Mouse (Mus musculus): Measurements from ENCODE around the gene Abraxas2. TPM values are rescaled to one million over a fixed set of nuclear protein-coding genes. Genes with fewer than 3 reads are reported as not detected.

Abraxas2 gene
- polyA plus RNA-seq, 1 experiment from 2014 or later: 35.7 TPM

- Histone ChIP-seq H3K9me3 (ENCODE audit: control insufficient read depth, low read length) (no peaks in the 10 kb centered on the region), H3K4me2 (ENCODE audit: low read length) (peak within 1 kb of the TSS; percentile 61), H3K4me1 (ENCODE audit: control insufficient read depth, insufficient read depth, low read depth, low read length) (peaks cover 8% of the 10 kb centered on the region), H3K36me3 (ENCODE audit: control insufficient read depth, insufficient read depth, low read length) (peaks cover 8% of the 10 kb centered on the region; the same call in 1 of the 2 replicates), H3K4me3 (ENCODE audit: low read length) (peak within 1 kb of the TSS; percentile 82), H3K27me3 (replicated peaks; ENCODE audit: control insufficient read depth, insufficient read depth, low read length) (no peaks in the 10 kb centered on the region), H3K27ac (ENCODE audit: low read depth, low read length) (peak within 1 kb of the TSS; percentile 98), H3K9ac (ENCODE audit: low read depth, low read length) (peak within 1 kb of the TSS; percentile 93)
- ATAC-seq: peak; percentile 96
- under 1% methylated on average over 36 of the region's 37 CpGs for WGBS
These were observed 6.7 kb upstream of the Abraxas2 start, which contains the start of gene Eef1akmt2 for GRCm38 (mm10) chr7:132852173-132852844. Gene Eef1akmt2 (minus strand): TSS chr7:132852673.

- no peaks in the 10 kb centered on the region for H3K9me3 ChIP-seq (ENCODE audit: control insufficient read depth, low read length)
- 0 out of 2 replicates have a peak, but pooled peaks cover 5% of the 10 kb centered on the region for H3K36me3 ChIP-seq (ENCODE audit: control insufficient read depth, insufficient read depth, low read length)
- H3K4me2 ChIP-seq (ENCODE audit: low read length): no peak overlapping the region
- H3K4me1 ChIP-seq (ENCODE audit: control insufficient read depth, insufficient read depth, low read depth, low read length): peaks cover 8% of the 10 kb centered on the region
- H3K4me3 ChIP-seq (ENCODE audit: low read length): no peak overlapping the region
- no peaks in the 10 kb centered on the region for H3K27me3 ChIP-seq (replicated peaks; ENCODE audit: control insufficient read depth, insufficient read depth, low read length)
- no peak for ATAC-seq
- WGBS: 83% methylated on average over 6 of the region's 6 CpGs
- H3K27ac ChIP-seq (ENCODE audit: low read depth, low read length): peak overlapping the region; percentile 54; the same call in 1 of the 2 replicates
- H3K9ac ChIP-seq (ENCODE audit: low read depth, low read length): no peak overlapping the region
These were observed 5.7 kb upstream of the Abraxas2 start for GRCm38 (mm10) chr7:132853361-132853760.

GRCm38 (mm10) chr7:132853946-132854345, 5.1 kb upstream of the Abraxas2 start:
- Histone ChIP-seq H3K9ac (ENCODE audit: low read depth, low read length) (no peak overlapping the region), H3K27me3 (replicated peaks; ENCODE audit: control insufficient read depth, insufficient read depth, low read length) (no peaks in the 10 kb centered on the region), H3K4me3 (ENCODE audit: low read length) (no peak overlapping the region), H3K27ac (ENCODE audit: low read depth, low read length) (no peak overlapping the region), H3K4me2 (ENCODE audit: low read length) (no peak overlapping the region), H3K36me3 (ENCODE audit: control insufficient read depth, insufficient read depth, low read length) (0 out of 2 replicates have a peak, but pooled peaks cover 5% of the 10 kb centered on the region), H3K9me3 (ENCODE audit: control insufficient read depth, low read length) (no peaks in the 10 kb centered on the region), H3K4me1 (ENCODE audit: control insufficient read depth, insufficient read depth, low read depth, low read length) (peaks cover 10% of the 10 kb centered on the region)
- WGBS: 63% methylated on average over 4 of the region's 4 CpGs
- ATAC-seq: peak; percentile 62

GRCm38 (mm10) chr7:132856083-132856482, 2.9 kb upstream of the Abraxas2 start:
- no peaks in the 10 kb centered on the region for H3K36me3 ChIP-seq (ENCODE audit: control insufficient read depth, insufficient read depth, low read length)
- WGBS: 72% methylated on average over 1 of the region's 1 CpGs
- no peak overlapping the region for H3K9ac ChIP-seq (ENCODE audit: low read depth, low read length)
- no peaks in the 10 kb centered on the region for H3K9me3 ChIP-seq (ENCODE audit: control insufficient read depth, low read length)
- no peak for ATAC-seq
- H3K27ac ChIP-seq (ENCODE audit: low read depth, low read length): no peak overlapping the region
- no peaks in the 10 kb centered on the region for H3K27me3 ChIP-seq (replicated peaks; ENCODE audit: control insufficient read depth, insufficient read depth, low read length)
- H3K4me3 ChIP-seq (ENCODE audit: low read length): no peak overlapping the region
- no peak overlapping the region for H3K4me2 ChIP-seq (ENCODE audit: low read length)
- H3K4me1 ChIP-seq (ENCODE audit: control insufficient read depth, insufficient read depth, low read depth, low read length): peaks cover 19% of the 10 kb centered on the region

GRCm38 (mm10) chr7:132858043-132858608, 899 bp upstream of the Abraxas2 start:
- no peaks in the 10 kb centered on the region for H3K9me3 ChIP-seq (ENCODE audit: control insufficient read depth, low read length)
- H3K27me3 ChIP-seq (replicated peaks; ENCODE audit: control insufficient read depth, insufficient read depth, low read length): no peaks in the 10 kb centered on the region
- peaks cover 17% of the 10 kb centered on the region for H3K4me1 ChIP-seq (ENCODE audit: control insufficient read depth, insufficient read depth, low read depth, low read length)
- ATAC-seq: no peak
- 74% methylated on average over 5 of the region's 5 CpGs for WGBS
- no peak overlapping the region for H3K27ac ChIP-seq (ENCODE audit: low read depth, low read length)
- H3K9ac ChIP-seq (ENCODE audit: low read depth, low read length): no peak overlapping the region
- H3K4me3 ChIP-seq (ENCODE audit: low read length): no peak overlapping the region
- no peaks in the 10 kb centered on the region for H3K36me3 ChIP-seq (ENCODE audit: control insufficient read depth, insufficient read depth, low read length)
- H3K4me2 ChIP-seq (ENCODE audit: low read length): no peak overlapping the region

GRCm38 (mm10) chr7:132866316-132866715, 7.3 kb downstream of the Abraxas2 start:
- no peak for ATAC-seq

GRCm38 (mm10) chr7:132873043-132873442, 14.0 kb downstream of the Abraxas2 start:
- Histone ChIP-seq H3K4me2 (ENCODE audit: low read length) (no peak overlapping the region), H3K9ac (ENCODE audit: low read depth, low read length) (no peak overlapping the region), H3K27ac (ENCODE audit: low read depth, low read length) (no peak overlapping the region), H3K9me3 (ENCODE audit: control insufficient read depth, low read length) (no peaks in the 10 kb centered on the region), H3K36me3 (ENCODE audit: control insufficient read depth, insufficient read depth, low read length) (peaks cover 41% of the 10 kb centered on the region), H3K27me3 (replicated peaks; ENCODE audit: control insufficient read depth, insufficient read depth, low read length) (no peaks in the 10 kb centered on the region), H3K4me1 (ENCODE audit: control insufficient read depth, insufficient read depth, low read depth, low read length) (no peaks in the 10 kb centered on the region), H3K4me3 (ENCODE audit: low read length) (no peak overlapping the region)
- WGBS: 97% methylated on average over 2 of the region's 2 CpGs
- ATAC-seq: no peak

More at GRCm38 (mm10) chr7:132866316-132866715, 7.3 kb downstream of the Abraxas2 start:
- 96% methylated on average over 9 of the region's 9 CpGs for WGBS
- Histone ChIP-seq H3K36me3 (ENCODE audit: control insufficient read depth, insufficient read depth, low read length) (peaks cover 14% of the 10 kb centered on the region), H3K9me3 (ENCODE audit: control insufficient read depth, low read length) (no peaks in the 10 kb centered on the region), H3K27me3 (replicated peaks; ENCODE audit: control insufficient read depth, insufficient read depth, low read length) (no peaks in the 10 kb centered on the region), H3K27ac (ENCODE audit: low read depth, low read length) (no peak overlapping the region), H3K4me1 (ENCODE audit: control insufficient read depth, insufficient read depth, low read depth, low read length) (peaks cover 2% of the 10 kb centered on the region), H3K4me3 (ENCODE audit: low read length) (no peak overlapping the region), H3K9ac (ENCODE audit: low read depth, low read length) (no peak overlapping the region), H3K4me2 (ENCODE audit: low read length) (no peak overlapping the region)

GRCm38 (mm10) chr7:132875391-132876086, 16.5 kb downstream of the Abraxas2 start:
- H3K27ac ChIP-seq (ENCODE audit: low read depth, low read length): no peak overlapping the region
- H3K4me1 ChIP-seq (ENCODE audit: control insufficient read depth, insufficient read depth, low read depth, low read length): no peaks in the 10 kb centered on the region
- H3K4me3 ChIP-seq (ENCODE audit: low read length): no peak overlapping the region
- H3K4me2 ChIP-seq (ENCODE audit: low read length): no peak overlapping the region
- 86% methylated on average over 2 of the region's 2 CpGs for WGBS
- peaks cover 40% of the 10 kb centered on the region for H3K36me3 ChIP-seq (ENCODE audit: control insufficient read depth, insufficient read depth, low read length)
- no peaks in the 10 kb centered on the region for H3K9me3 ChIP-seq (ENCODE audit: control insufficient read depth, low read length)
- no peak overlapping the region for H3K9ac ChIP-seq (ENCODE audit: low read depth, low read length)
- ATAC-seq: no peak
- no peaks in the 10 kb centered on the region for H3K27me3 ChIP-seq (replicated peaks; ENCODE audit: control insufficient read depth, insufficient read depth, low read length)

- no peaks in the 10 kb centered on the region for H3K27me3 ChIP-seq (replicated peaks; ENCODE audit: control insufficient read depth, insufficient read depth, low read length)
- peaks cover 46% of the 10 kb centered on the region for H3K36me3 ChIP-seq (ENCODE audit: control insufficient read depth, insufficient read depth, low read length)
- no peaks in the 10 kb centered on the region for H3K9me3 ChIP-seq (ENCODE audit: control insufficient read depth, low read length)
- no peak for ATAC-seq
- no peak overlapping the region for H3K27ac ChIP-seq (ENCODE audit: low read depth, low read length)
- no peak overlapping the region for H3K9ac ChIP-seq (ENCODE audit: low read depth, low read length)
- WGBS: 95% methylated on average over 1 of the region's 1 CpGs
- no peaks in the 10 kb centered on the region for H3K4me1 ChIP-seq (ENCODE audit: control insufficient read depth, insufficient read depth, low read depth, low read length)
- no peak overlapping the region for H3K4me3 ChIP-seq (ENCODE audit: low read length)
- H3K4me2 ChIP-seq (ENCODE audit: low read length): no peak overlapping the region
These were observed 21.3 kb downstream of the Abraxas2 start for GRCm38 (mm10) chr7:132880276-132880675.
